In the genomic region with DNA sequence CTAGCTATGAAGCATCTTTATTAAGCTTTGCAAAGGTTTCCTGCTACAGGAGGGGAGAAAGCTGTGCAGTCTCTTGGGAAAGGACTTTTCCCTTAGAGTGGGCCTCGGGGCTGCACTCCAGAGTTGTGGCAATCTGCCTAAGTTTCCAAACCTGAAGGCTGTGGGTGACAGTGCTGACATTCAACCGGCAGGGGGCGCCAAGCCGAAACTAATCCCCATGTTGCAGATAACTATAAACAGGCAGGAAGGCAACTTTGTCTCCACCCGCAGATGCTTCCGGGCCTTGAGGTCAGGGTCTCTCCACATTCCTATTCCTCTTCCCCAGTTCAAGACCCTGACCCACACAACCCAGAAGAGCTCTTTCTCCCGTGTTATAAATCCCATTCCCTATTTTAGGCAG, we compare ENCODE assay signal across 9 mouse cellular contexts.
DNase-seq lines count a peak whose midpoint lies in the region; ATAC-seq and TF ChIP-seq lines count a peak whose summit lies in the region.
"Had no signal": no experiment of that assay in that cellular context is flagged by ENCODE, and none has a peak within 500 bp of the region (broad histone marks: within the 10 kb centered on the region; RNA-seq: fewer than 3 reads in every experiment).

No protein-coding gene starts in this region.

- H3K4me1 ChIP-seq in forebrain, embryonic 13.5 days = peaks cover 6% of the 10 kb centered on the region; the same call in 1 of the 2 replicates
- no peaks in the 10 kb centered on the region for H3K4me1 ChIP-seq in limb, embryonic 14.5 days (ENCODE audit: control insufficient read depth, insufficient read depth, low read length)
- H3K4me1 ChIP-seq: heart, embryonic 13.5 days had no signal

- 46% methylated on average over 7 of the region's 7 CpGs for WGBS in forebrain, embryonic 13.5 days
- 55% methylated on average over 7 of the region's 7 CpGs for WGBS in limb, embryonic 14.5 days

- no peak overlapping the region for H3K27ac ChIP-seq in forebrain, embryonic 13.5 days
- H3K27ac ChIP-seq in limb, embryonic 14.5 days (replicated peaks; ENCODE audit: low read depth, low read length) = no peak overlapping the region
- H3K27ac ChIP-seq: heart, embryonic 13.5 days had no signal

- ATAC-seq in forebrain, embryonic 13.5 days = 0 out of 2 replicates have a peak, but pooled peaks have one; percentile 3
- ATAC-seq in limb, embryonic 14.5 days (ENCODE audit: low FRiP score, low read depth) = no peak
- no peak for ATAC-seq in inflammation-experienced regulatory T-cells, adult 6 months

- no peak overlapping the region for H3K4me3 ChIP-seq in forebrain, embryonic 13.5 days
- H3K4me3 ChIP-seq in limb, embryonic 14.5 days (replicated peaks; ENCODE audit: low read length) = no peak overlapping the region
- H3K4me3 ChIP-seq: heart, embryonic 13.5 days had no signal

- H3K4me2 ChIP-seq in forebrain, embryonic 13.5 days = no peak overlapping the region
- H3K4me2 ChIP-seq in limb, embryonic 14.5 days (replicated peaks; ENCODE audit: low read depth, low read length, severe bottlenecking) = no peak overlapping the region
- H3K4me2 ChIP-seq: heart, embryonic 13.5 days had no signal

- H3K9ac ChIP-seq in forebrain, embryonic 13.5 days = no peak overlapping the region
- no peak overlapping the region for H3K9ac ChIP-seq in limb, embryonic 14.5 days (ENCODE audit: low read depth, low read length, severe bottlenecking)
- H3K9ac ChIP-seq: heart, embryonic 13.5 days had no signal

- H3K36me3 ChIP-seq in forebrain, embryonic 13.5 days (ENCODE audit: poor library complexity, severe bottlenecking) = peaks cover 19% of the 10 kb centered on the region
- peaks cover 16% of the 10 kb centered on the region; the same call in 1 of the 2 replicates for H3K36me3 ChIP-seq in limb, embryonic 14.5 days (ENCODE audit: control insufficient read depth, insufficient read depth, low read length)

- peak; percentile 61 for DNase-seq in layer of hippocampus, adult 11-12 months (ENCODE audit: low spot score)
- no peak for DNase-seq in layer of hippocampus, adult 9-11 months
- peak; percentile 47 for DNase-seq in MN1 (ENCODE audit: low spot score)
- DNase-seq in c-Kit-negative CD71-positive TER-119-positive erythroid progenitor cells, embryonic 14.5 days (ENCODE audit: low read depth, low spot score) = peak; percentile 33
- peak; percentile 21 for DNase-seq in limb, embryonic 14.5 days (ENCODE audit: low spot score)
- DNase-seq in right cerebral cortex, postnatal 10 days (ENCODE audit: low spot score in 2 of 2) = peak; percentile 61 to 73

- H3K27me3 ChIP-seq in forebrain, embryonic 13.5 days = no peaks in the 10 kb centered on the region
- no peaks in the 10 kb centered on the region for H3K27me3 ChIP-seq in limb, embryonic 14.5 days (ENCODE audit: control insufficient read depth, insufficient read depth, low read length)
- H3K27me3 ChIP-seq: heart, embryonic 13.5 days had no signal

- no peaks in the 10 kb centered on the region for H3K9me3 ChIP-seq in forebrain, embryonic 13.5 days (replicated peaks)
- no peaks in the 10 kb centered on the region for H3K9me3 ChIP-seq in limb, embryonic 14.5 days (ENCODE audit: control insufficient read depth, low read length)
- H3K9me3 ChIP-seq: heart, embryonic 13.5 days had no signal

- TF ChIP-seq POLR2A in limb, embryonic 14.5 days (IDR thresholded peaks at IDR 0.05; ENCODE audit: borderline replicate concordance, extremely low read depth, insufficient read depth, insufficient read length) = no peak
